In genomic region chr12:59130651-59131577, GRCm38 (mm10) we compare ENCODE assay signal across 8 mouse cellular contexts. TPM values are rescaled to one million over a fixed set of nuclear protein-coding genes. Genes with fewer than 3 reads are reported as not detected.
DNase-seq lines count a peak whose midpoint lies in the region; ATAC-seq and TF ChIP-seq lines count a peak whose summit lies in the region.

No protein-coding gene starts in this region.

- peaks cover 2 to 14% of the 10 kb centered on the region in 2 experiments; a peak in 1 of 4 replicates for H3K4me1 ChIP-seq in MEL (ENCODE audit: control insufficient read depth in 1 of 2, insufficient read depth in 2 of 2, low read length in 2 of 2)
- H3K4me1 ChIP-seq in cerebellum, adult 2 months (ENCODE audit: control insufficient read depth, insufficient read depth, low read length): peaks cover 6% of the 10 kb centered on the region
- H3K4me1 ChIP-seq in hindbrain, embryonic 10.5 days (replicated peaks): peaks cover 29% of the 10 kb centered on the region
- H3K4me1 ChIP-seq in lung, postnatal 0 days (ENCODE audit: insufficient read depth, low read depth, low read length): peaks cover 6% of the 10 kb centered on the region; the same call in 1 of the 2 replicates

- H3K27me3 ChIP-seq in MEL (ENCODE audit: control insufficient read depth in 1 of 2, insufficient read depth in 2 of 2, low read length in 2 of 2): no peaks in the 10 kb centered on the region
- no peaks in the 10 kb centered on the region for H3K27me3 ChIP-seq in cerebellum, adult 2 months (ENCODE audit: control insufficient read depth, insufficient read depth, low read length)
- no peaks in the 10 kb centered on the region for H3K27me3 ChIP-seq in hindbrain, embryonic 10.5 days (ENCODE audit: insufficient read depth, poor library complexity, severe bottlenecking)
- no peaks in the 10 kb centered on the region for H3K27me3 ChIP-seq in lung, postnatal 0 days (replicated peaks; ENCODE audit: insufficient read depth, low read length)

- H3K9ac ChIP-seq in MEL (ENCODE audit: control insufficient read depth, low read depth, low read length, poor library complexity, severe bottlenecking): peak overlapping the region; percentile 98
- H3K9ac ChIP-seq in lung, postnatal 0 days (replicated peaks; ENCODE audit: low read depth): peak overlapping the region; percentile 91

- peak; percentile 88 for ATAC-seq in lung, postnatal 0 days

- TF ChIP-seq RAD21 in MEL (IDR thresholded peaks at IDR 0.05; ENCODE audit: low read depth, low read length): no peak

- peak overlapping the region; percentile 84 for H3K4me2 ChIP-seq in lung, postnatal 0 days (replicated peaks; ENCODE audit: low read depth, low read length)

- H3K36me3 ChIP-seq in MEL (ENCODE audit: control insufficient read depth in 1 of 2, insufficient read depth in 2 of 2, low read length in 2 of 2): peaks cover 0 to 24% of the 10 kb centered on the region in 2 experiments; a peak in 2 of 4 replicates
- 0 out of 2 replicates have a peak, but pooled peaks cover 5% of the 10 kb centered on the region for H3K36me3 ChIP-seq in hindbrain, embryonic 10.5 days
- no peaks in the 10 kb centered on the region for H3K36me3 ChIP-seq in lung, postnatal 0 days (ENCODE audit: insufficient read depth, low read length)

- peak; percentile 93 for DNase-seq in MEL (ENCODE audit: low read depth, low spot score)
- peak; percentile 94 to 97 for DNase-seq in cerebellum, adult 2 months
- peak; percentile 94 for DNase-seq in forelimb bud, embryonic 11.5 days (ENCODE audit: low read depth, low spot score)
- DNase-seq in hindbrain, embryonic 10.5 days (ENCODE audit: low spot score): peak; percentile 93
- DNase-seq in layer of hippocampus, adult 9-11 months: peak; percentile 92
- peak; percentile 95 for DNase-seq in lung, postnatal 0 days (ENCODE audit: low spot score)
- DNase-seq in ovary, postnatal 14 days (ENCODE audit: low spot score): peak; percentile 95
- peak; percentile 94 for DNase-seq in thymus, postnatal 14 days

- peaks cover 47% of the 10 kb centered on the region for H3K79me2 ChIP-seq in MEL (ENCODE audit: control insufficient read depth, insufficient read depth, low read length, poor library complexity)

- under 1% methylated on average over 96 of the region's 100 CpGs for WGBS in cerebellum, adult 2 months
- WGBS in hindbrain, embryonic 10.5 days: under 1% methylated on average over 100 of the region's 100 CpGs
- WGBS in lung, postnatal 0 days: 2% methylated on average over 88 of the region's 100 CpGs

- no peaks in the 10 kb centered on the region for H3K9me3 ChIP-seq in MEL (replicated peaks; ENCODE audit: insufficient read depth, low read length)
- H3K9me3 ChIP-seq in hindbrain, embryonic 10.5 days: no peaks in the 10 kb centered on the region
- no peaks in the 10 kb centered on the region for H3K9me3 ChIP-seq in lung, postnatal 0 days (ENCODE audit: low read length)

- H3K27ac ChIP-seq in MEL (ENCODE audit: control insufficient read depth, low read depth, low read length): peak overlapping the region; percentile 100
- H3K27ac ChIP-seq in cerebellum, adult 2 months (ENCODE audit: insufficient read depth, low read length): peak overlapping the region; percentile 84
- peak overlapping the region; percentile 97 for H3K27ac ChIP-seq in hindbrain, embryonic 10.5 days
- H3K27ac ChIP-seq in lung, postnatal 0 days (ENCODE audit: low read length): peak overlapping the region; percentile 97

- peak overlapping the region; percentile 97 for H3K4me3 ChIP-seq in MEL (ENCODE audit: control insufficient read depth in 1 of 2, insufficient read depth in 1 of 2, low read depth in 2 of 2, low read length in 2 of 2)
- peak overlapping the region; percentile 82 for H3K4me3 ChIP-seq in cerebellum, adult 2 months (replicated peaks; ENCODE audit: insufficient read depth, low read depth, low read length)
- peak overlapping the region; percentile 79 for H3K4me3 ChIP-seq in hindbrain, embryonic 10.5 days
- H3K4me3 ChIP-seq in lung, postnatal 0 days (ENCODE audit: low read depth, low read length): peak overlapping the region; percentile 86

- peak in 1 of 2 experiments; percentile 29; a peak in 1 of 4 replicates for TF ChIP-seq EP300 in MEL (IDR thresholded peaks at IDR 0.05; ENCODE audit: low read depth in 1 of 2, low read length in 2 of 2)
- TF ChIP-seq EP300 in lung, postnatal 0 days (IDR thresholded peaks at IDR 0.05): no peak

- TF ChIP-seq CTCF in MEL (IDR thresholded peaks at IDR 0.05 in 2 of 3, conservative IDR thresholded peaks at IDR 0.05 in 1 of 3; ENCODE audit: control insufficient read depth in 1 of 3, insufficient read depth in 1 of 3, low read depth in 2 of 3, low read length in 3 of 3, poor library complexity in 1 of 3, severe bottlenecking in 1 of 3): no peak
- TF ChIP-seq CTCF in cerebellum, adult 2 months (IDR thresholded peaks at IDR 0.05; ENCODE audit: borderline replicate concordance, insufficient read depth, low read depth, low read length): no peak
- TF ChIP-seq CTCF in lung, postnatal 0 days (IDR thresholded peaks at IDR 0.05): peak; percentile 59

- TF ChIP-seq POLR2A in MEL (IDR thresholded peaks at IDR 0.05; ENCODE audit: control insufficient read depth in 1 of 2, insufficient read depth in 1 of 2, low read depth in 1 of 2, low read length in 2 of 2, poor library complexity in 1 of 2): peak; percentile 85 to 90
- peak; percentile 53 for TF ChIP-seq POLR2A in cerebellum, adult 2 months (IDR thresholded peaks at IDR 0.05; ENCODE audit: borderline replicate concordance, insufficient read depth, low read length)

TF ChIP-seq in MEL, 35 proteins besides CTCF, POLR2A, EP300 and RAD21 (continues in another document):
- peak; percentile 19; the same call in 1 of the 2 replicates for TF ChIP-seq GABPA (IDR thresholded peaks at IDR 0.05; ENCODE audit: low read depth, low read length)
- TF ChIP-seq NRF1 (IDR thresholded peaks at IDR 0.05; ENCODE audit: insufficient read depth, low read depth, low read length, poor library complexity, severe bottlenecking): peak; percentile 33; the same call in 1 of the 2 replicates
- TF ChIP-seq MAX (IDR thresholded peaks at IDR 0.05; ENCODE audit: low read length): peak; percentile 65; the same call in 1 of the 2 replicates
- peak; percentile 77 for TF ChIP-seq MXI1 (IDR thresholded peaks at IDR 0.05; ENCODE audit: low read depth, low read length)
- peak; percentile 80 for TF ChIP-seq NELFE (IDR thresholded peaks at IDR 0.05; ENCODE audit: low read depth, low read length)
- TF ChIP-seq RCOR1 (IDR thresholded peaks at IDR 0.05; ENCODE audit: low read depth, low read length): no peak
- no peak for TF ChIP-seq TAL1 (IDR thresholded peaks at IDR 0.05; ENCODE audit: low read length)
- no peak for TF ChIP-seq USF2 (IDR thresholded peaks at IDR 0.05; ENCODE audit: borderline replicate concordance in 1 of 2, insufficient read depth in 1 of 2, low read depth in 1 of 2, low read length in 2 of 2)
- peak; percentile 87 for TF ChIP-seq ZMIZ1 (IDR thresholded peaks at IDR 0.05; ENCODE audit: low read depth, low read length)
- TF ChIP-seq GATA1 (IDR thresholded peaks at IDR 0.05; ENCODE audit: low read depth, low read length): no peak
- TF ChIP-seq UBTF (IDR thresholded peaks at IDR 0.05; ENCODE audit: borderline replicate concordance, insufficient read depth, low read depth, low read length): no peak
- no peak for TF ChIP-seq MAFK (IDR thresholded peaks at IDR 0.05; ENCODE audit: borderline replicate concordance, low read depth, low read length)
- peak; percentile 59; the same call in 1 of the 2 replicates for TF ChIP-seq MEF2A (IDR thresholded peaks at IDR 0.05; ENCODE audit: extremely low read depth, insufficient replicate concordance, low read depth, low read length, poor library complexity, severe bottlenecking)
- TF ChIP-seq USF1 (IDR thresholded peaks at IDR 0.05; ENCODE audit: low read depth, low read length): no peak
- TF ChIP-seq MYC (IDR thresholded peaks at IDR 0.05; ENCODE audit: low read depth, low read length): no peak
- TF ChIP-seq SMC3 (IDR thresholded peaks at IDR 0.05; ENCODE audit: low read depth, low read length): peak; percentile 19; the same call in 1 of the 2 replicates
- peak; percentile 99 for TF ChIP-seq CHD1 (IDR thresholded peaks at IDR 0.05; ENCODE audit: low read depth, low read length)
- TF ChIP-seq ZNF384 (IDR thresholded peaks at IDR 0.05; ENCODE audit: low read depth, low read length): no peak; the same call in 1 of the 2 replicates
- no peak for TF ChIP-seq E2F4 (IDR thresholded peaks at IDR 0.05; ENCODE audit: borderline replicate concordance, low read depth, low read length)
- no peak for TF ChIP-seq ZKSCAN1 (IDR thresholded peaks at IDR 0.05; ENCODE audit: low read depth, low read length)
- TF ChIP-seq MAZ (IDR thresholded peaks at IDR 0.05; ENCODE audit: low read depth, low read length): 0 out of 2 replicates have a peak, but pooled peaks have one; percentile 40
- TF ChIP-seq HCFC1 (IDR thresholded peaks at IDR 0.05; ENCODE audit: low read depth, low read length): peak; percentile 76
- TF ChIP-seq POLR2AphosphoS2 (IDR thresholded peaks at IDR 0.05; ENCODE audit: low read length): peak; percentile 81; the same call in 1 of the 2 replicates
- TF ChIP-seq ZC3H11A (IDR thresholded peaks at IDR 0.05; ENCODE audit: low read depth, low read length): no peak
- no peak for TF ChIP-seq CHD2 (IDR thresholded peaks at IDR 0.05; ENCODE audit: low read length)
- TF ChIP-seq TBP (IDR thresholded peaks at IDR 0.05; ENCODE audit: low read depth, low read length): peak; percentile 71; the same call in 1 of the 2 replicates
- 0 out of 2 replicates have a peak, but pooled peaks have one; percentile 35 for TF ChIP-seq ELF1 (IDR thresholded peaks at IDR 0.05; ENCODE audit: low read depth, low read length)
- peak; percentile 78 for TF ChIP-seq TCF12 (IDR thresholded peaks at IDR 0.05; ENCODE audit: low read depth, low read length)
- TF ChIP-seq JUND (IDR thresholded peaks at IDR 0.05; ENCODE audit: low read depth, low read length): no peak
- TF ChIP-seq MYB (IDR thresholded peaks at IDR 0.05; ENCODE audit: low read depth, low read length): no peak
- TF ChIP-seq SIN3A (IDR thresholded peaks at IDR 0.05; ENCODE audit: low read length): peak; percentile 84
- TF ChIP-seq KAT2A (conservative IDR thresholded peaks at IDR 0.05; ENCODE audit: low read depth, low read length): no peak; the same call in 1 of the 2 replicates

RNA-seq across cellular contexts. Expression of gene Mia2, which starts 35.3 kb away (rescaled TPM):
- 103 and 134 TPM in 2 replicates for total RNA-seq in MEL (2012; rRNA removed)
- 100 to 1,000 TPM in 1 of 2 experiments, not detected in 1; 175 TPM for polyA plus RNA-seq in MEL (2012; ENCODE audit: insufficient read depth in 1 of 2, insufficient read length in 2 of 2, low read depth in 1 of 2, low replicate concordance in 2 of 2, missing spikeins in 1 of 2)
- 59.2 and 59.8 TPM in 2 replicates for polyA plus RNA-seq in cerebellum, adult 2 months (2012; rRNA removed)
- 34.8 and 43.4 TPM in 2 replicates for polyA plus RNA-seq in hindbrain, embryonic 10.5 days (2016; fragmentation: Nextera tagmentation; extraction: Ambion mirVana)
- polyA plus RNA-seq in lung, postnatal 0 days (2015; fragmentation: Nextera tagmentation; extraction: Ambion mirVana): 78.9 and 79.3 TPM in 2 replicates

Comparison
In these comparisons a context has a peak if more than half of its experiments do, and no peak if none do; other contexts are left out.
1. Peak in every context shown above with its lines: DNase-seq, ATAC-seq, H3K4me3 ChIP-seq and H3K27ac ChIP-seq.